Mouse (Mus musculus): ENCODE measurements around the gene Dennd4a.

Gene Dennd4a

GRCm38 (mm10) chr9:64810822-64811537 lies at the start of gene Dennd4a:
Gene Dennd4a, plus strand, starts transcription at chr9:64811340.
- peak; percentile 96 for DNase-seq (ENCODE audit: low spot score)

- no peak for DNase-seq (ENCODE audit: low spot score)
Observed at GRCm38 (mm10) chr9:64764824-64765223, 46.3 kb upstream of the Dennd4a start.

- no peak for DNase-seq (ENCODE audit: low spot score)
Observed at GRCm38 (mm10) chr9:64766136-64766535, 45.0 kb upstream of the Dennd4a start.

GRCm38 (mm10) chr9:64767796-64768195 lies 43.3 kb upstream of the Dennd4a start:
- DNase-seq (ENCODE audit: low spot score), result no peak

- DNase-seq (ENCODE audit: low spot score), result no peak
Observed at GRCm38 (mm10) chr9:64769066-64769695, 42.0 kb upstream of the Dennd4a start.

GRCm38 (mm10) chr9:64769911-64770310 lies 41.2 kb upstream of the Dennd4a start:
- DNase-seq (ENCODE audit: low spot score), result no peak

GRCm38 (mm10) chr9:64770411-64770849 lies 40.7 kb upstream of the Dennd4a start:
- no peak for DNase-seq (ENCODE audit: low spot score)

- no peak for DNase-seq (ENCODE audit: low spot score)
Observed at GRCm38 (mm10) chr9:64771236-64771635, 39.9 kb upstream of the Dennd4a start.

GRCm38 (mm10) chr9:64773254-64773653 lies 37.9 kb upstream of the Dennd4a start:
- no peak for DNase-seq (ENCODE audit: low spot score)

- DNase-seq (ENCODE audit: low spot score), result no peak
Observed at GRCm38 (mm10) chr9:64773936-64774335, 37.2 kb upstream of the Dennd4a start.

- DNase-seq (ENCODE audit: low spot score), result no peak
Observed at GRCm38 (mm10) chr9:64774411-64774811, 36.7 kb upstream of the Dennd4a start.

- DNase-seq (ENCODE audit: low spot score), result no peak
Observed at GRCm38 (mm10) chr9:64774883-64775282, 36.3 kb upstream of the Dennd4a start.

GRCm38 (mm10) chr9:64775491-64775890 lies 35.6 kb upstream of the Dennd4a start:
- DNase-seq (ENCODE audit: low spot score), result no peak

- no peak for DNase-seq (ENCODE audit: low spot score)
Observed at GRCm38 (mm10) chr9:64777441-64777987, 33.6 kb upstream of the Dennd4a start.

- no peak for DNase-seq (ENCODE audit: low spot score)
Observed at GRCm38 (mm10) chr9:64778151-64778550, 33.0 kb upstream of the Dennd4a start.

GRCm38 (mm10) chr9:64779628-64780027 lies 31.5 kb upstream of the Dennd4a start:
- DNase-seq (ENCODE audit: low spot score), result no peak

GRCm38 (mm10) chr9:64783511-64783910 lies 27.6 kb upstream of the Dennd4a start:
- DNase-seq (ENCODE audit: low spot score), result no peak

GRCm38 (mm10) chr9:64784841-64785240 lies 26.3 kb upstream of the Dennd4a start:
- no peak for DNase-seq (ENCODE audit: low spot score)

GRCm38 (mm10) chr9:64786216-64786905 lies 24.8 kb upstream of the Dennd4a start:
- no peak for DNase-seq (ENCODE audit: low spot score)

GRCm38 (mm10) chr9:64788070-64788469 lies 23.1 kb upstream of the Dennd4a start:
- no peak for DNase-seq (ENCODE audit: low spot score)

GRCm38 (mm10) chr9:64789341-64789761 lies 21.8 kb upstream of the Dennd4a start:
- DNase-seq (ENCODE audit: low spot score), result no peak

GRCm38 (mm10) chr9:64789887-64790400 lies 21.2 kb upstream of the Dennd4a start:
- DNase-seq (ENCODE audit: low spot score), result no peak
